Mouse (Mus musculus) brain, adult 2 months (tissue): ENCODE results near the gene Reck.

Source experiments
- DNase-seq: peaks from one replicate; pipeline ENCODE4 v3.0.0; 2011; ENCODE audit warnings: low read depth, low spot score

Reck gene

GRCm38 (mm10) chr4:43903690-43904089 lies 28.4 kb downstream of the Reck start:
- DNase-seq, result no peak

- peak; percentile 72 for DNase-seq
Measured at GRCm38 (mm10) chr4:43906443-43906842, 31.1 kb downstream of the Reck start.

GRCm38 (mm10) chr4:43918221-43918620 lies 42.9 kb downstream of the Reck start:
- no peak for DNase-seq

- no peak for DNase-seq
Measured at GRCm38 (mm10) chr4:43920602-43921001, 45.3 kb downstream of the Reck start.

DNA sequence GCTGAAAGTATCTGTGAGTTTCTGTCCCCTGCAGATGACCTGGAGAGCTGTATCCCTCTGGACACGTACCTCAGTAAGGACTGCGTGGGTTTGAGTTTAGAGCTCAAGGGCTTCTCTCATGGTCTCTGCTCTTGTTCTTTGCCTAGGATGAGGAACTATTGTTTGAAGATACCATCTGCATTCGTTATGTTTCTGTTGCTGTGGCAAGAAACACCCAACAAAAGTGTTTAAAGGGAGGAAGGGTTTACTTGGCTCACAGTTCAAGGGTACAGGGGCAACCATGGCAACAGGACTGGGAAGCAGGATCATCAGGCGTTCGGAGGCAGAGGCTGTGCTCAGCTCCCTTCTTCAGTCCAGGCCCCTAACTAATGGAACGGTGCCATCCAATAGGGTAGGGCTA lies 49.8 kb downstream of the Reck start:
- DNase-seq, result no peak

GRCm38 (mm10) chr4:43925779-43926178 lies 50.4 kb downstream of the Reck start:
- DNase-seq, result peak; percentile 84

DNA sequence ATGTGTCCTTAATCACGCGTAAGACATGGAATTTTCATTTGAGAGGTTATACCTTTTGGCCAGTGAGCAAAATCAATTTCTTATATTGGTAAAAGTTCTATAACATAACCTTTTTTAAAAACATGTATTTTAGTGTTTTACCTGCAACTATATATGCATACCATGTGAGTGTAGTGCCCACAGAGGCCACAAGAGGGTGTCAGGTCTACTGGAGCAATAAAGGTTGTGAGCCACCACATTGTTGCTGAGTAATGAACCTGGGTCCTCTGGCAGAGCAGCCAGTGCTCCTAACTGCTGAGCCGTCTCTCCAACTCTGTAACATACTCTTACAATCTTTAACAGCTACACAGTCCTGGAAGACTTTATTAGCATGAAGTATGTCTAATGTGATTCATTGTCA lies 52.5 kb downstream of the Reck start:
- DNase-seq, result no peak

GRCm38 (mm10) chr4:43931877-43932276 lies 56.5 kb downstream of the Reck start:
- DNase-seq, result no peak

DNA sequence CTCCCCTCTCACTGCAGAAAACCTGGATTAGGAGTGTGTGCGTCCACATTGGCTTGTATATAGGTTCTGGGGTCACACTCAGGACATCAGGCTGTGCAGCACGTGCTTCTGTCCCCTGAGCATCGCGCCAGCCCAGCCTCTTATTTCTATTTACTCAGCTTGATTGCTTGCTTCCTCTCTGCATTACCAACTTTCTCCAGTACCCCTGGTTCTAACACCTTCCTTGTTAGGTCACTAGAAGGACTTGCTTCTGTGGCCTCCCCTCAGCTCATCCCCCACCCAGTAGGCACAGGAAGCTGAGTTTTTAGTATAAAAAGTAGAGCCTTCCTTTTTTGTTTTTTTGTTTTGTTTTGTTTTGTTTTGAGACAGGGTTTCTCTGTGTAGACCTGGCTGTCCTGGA lies 60.9 kb downstream of the Reck start:
- no peak for DNase-seq

GRCm38 (mm10) chr4:43936749-43937674 lies 61.7 kb downstream of the Reck start:
- no peak for DNase-seq

DNA sequence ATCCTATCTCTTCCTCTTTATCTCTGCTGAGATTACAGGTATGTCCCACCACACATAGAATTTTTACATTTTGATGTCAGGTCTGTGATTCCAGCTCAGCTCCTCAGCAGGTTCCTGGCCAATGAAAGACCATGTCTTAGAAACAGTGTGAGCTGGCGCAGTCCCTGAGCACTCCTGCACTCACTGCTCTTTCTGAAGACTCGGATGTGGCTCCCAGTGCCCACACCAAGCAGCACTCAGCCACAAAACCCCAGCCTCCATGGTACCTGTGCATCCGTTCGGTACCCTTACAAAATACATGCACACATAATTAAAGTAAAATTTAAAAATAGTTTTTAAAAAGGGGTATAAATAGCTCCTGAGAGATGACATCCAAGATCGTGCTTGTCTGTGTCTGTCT lies 66.0 kb downstream of the Reck start:
- no peak for DNase-seq

DNA sequence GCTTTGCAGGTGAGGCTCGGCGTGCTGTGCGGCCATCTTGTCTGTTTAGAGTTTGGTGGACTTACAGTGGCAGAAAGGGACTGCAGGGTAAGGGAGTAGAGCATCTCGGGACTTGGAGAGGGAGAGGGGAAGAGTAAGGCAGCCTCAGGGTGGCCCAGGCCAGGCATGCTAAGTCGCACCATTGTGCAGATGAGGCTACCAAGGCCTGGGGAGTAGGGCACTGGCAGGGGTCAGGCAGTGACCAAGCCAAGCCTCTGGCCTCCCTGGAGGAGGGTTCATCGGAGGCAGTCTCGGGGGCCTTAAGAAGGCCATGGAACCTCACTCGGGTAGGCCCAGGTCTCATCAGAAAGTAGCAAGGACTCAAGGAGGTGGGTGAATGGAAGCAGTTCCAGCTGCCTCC lies 67.1 kb downstream of the Reck start:
- DNase-seq, result no peak

DNA sequence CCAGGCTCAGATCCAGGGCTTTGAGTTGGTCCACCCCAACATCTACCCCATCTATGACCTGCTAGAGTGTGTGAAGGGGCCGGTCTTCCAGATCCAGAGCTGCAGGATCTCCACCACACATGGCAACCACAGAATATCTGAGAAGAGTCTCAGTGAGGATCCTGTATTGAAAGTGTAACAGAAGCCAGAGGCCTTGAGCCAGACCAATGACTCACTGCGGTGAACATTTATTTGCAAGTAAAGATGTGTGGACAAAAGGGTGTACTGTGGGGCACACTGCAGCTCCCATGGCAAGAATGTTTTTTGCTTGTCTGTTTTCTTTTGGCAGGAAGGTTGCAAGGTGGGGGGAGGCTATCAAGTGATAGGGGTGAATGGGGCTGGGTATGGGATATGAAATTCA lies 72.2 kb downstream of the Reck start:
- no peak for DNase-seq

GRCm38 (mm10) chr4:43957292-43957845 lies 82.0 kb downstream of the Reck start, which contains the start of gene Glipr2:
TSS of gene Glipr2 (plus strand) at chr4:43957401.
- peak; percentile 64 for DNase-seq

DNA sequence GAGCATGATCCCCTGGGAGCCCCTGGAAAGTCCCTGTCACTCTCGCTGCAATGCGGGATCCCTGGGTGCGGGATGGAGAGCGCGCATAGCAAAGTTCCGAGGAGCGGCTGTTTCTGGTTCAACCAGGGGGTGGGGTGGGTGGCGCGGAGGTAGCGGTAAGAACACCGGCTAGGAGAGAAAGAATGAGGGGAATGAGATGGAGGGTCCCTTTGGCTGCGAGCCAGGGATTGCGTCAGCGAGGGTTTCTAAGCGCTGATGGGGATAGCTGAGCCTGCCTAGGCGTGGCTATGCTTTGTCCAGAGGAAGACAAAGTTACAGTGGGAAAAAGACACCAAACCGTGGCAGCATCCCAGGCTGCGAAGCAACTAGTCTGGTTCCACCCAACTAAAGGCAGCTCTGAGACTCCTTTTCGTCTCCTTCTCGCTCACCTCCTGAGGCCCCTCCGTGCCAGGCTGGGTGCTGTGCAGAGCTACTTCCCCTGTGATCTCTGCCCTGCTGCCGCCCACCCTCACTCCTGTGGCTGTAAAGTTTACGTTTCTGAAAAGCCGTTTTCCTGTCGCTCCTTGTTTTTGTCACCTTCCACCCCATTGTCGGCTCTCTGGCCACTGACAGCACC lies 82.6 kb downstream of the Reck start:
- DNase-seq, result no peak

DNA sequence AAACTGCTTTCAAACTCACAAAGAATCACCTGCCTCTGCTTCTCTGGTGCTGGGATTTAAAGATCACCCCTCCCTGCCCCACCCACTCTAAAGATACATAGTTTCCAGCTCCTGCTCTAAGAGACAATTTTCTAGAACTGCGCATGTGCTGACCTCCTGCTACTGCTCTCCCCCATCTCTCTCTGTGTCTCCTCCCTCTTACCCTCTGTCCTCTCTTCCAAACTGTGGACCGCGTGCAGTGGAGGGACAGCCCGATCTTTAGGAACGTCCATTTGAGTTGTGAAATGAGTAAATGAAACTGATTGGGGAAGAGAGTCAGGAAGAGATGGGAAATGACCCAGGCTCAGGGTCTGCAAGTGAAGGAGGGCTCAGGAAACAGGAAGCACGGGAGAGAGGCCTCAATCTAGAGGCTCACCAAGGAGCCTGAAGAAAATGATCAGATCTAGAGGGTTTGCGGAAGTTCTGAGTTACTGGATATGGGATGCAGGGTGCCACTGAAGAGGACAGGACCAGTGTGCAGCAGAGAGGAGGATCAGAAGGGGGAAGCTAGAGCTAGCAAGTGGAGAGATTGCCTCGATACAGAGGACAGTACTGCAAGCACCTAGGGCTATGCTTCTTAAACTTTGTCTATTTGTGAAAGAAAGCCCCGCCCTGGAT lies 84.3 kb downstream of the Reck start:
- no peak for DNase-seq

DNA sequence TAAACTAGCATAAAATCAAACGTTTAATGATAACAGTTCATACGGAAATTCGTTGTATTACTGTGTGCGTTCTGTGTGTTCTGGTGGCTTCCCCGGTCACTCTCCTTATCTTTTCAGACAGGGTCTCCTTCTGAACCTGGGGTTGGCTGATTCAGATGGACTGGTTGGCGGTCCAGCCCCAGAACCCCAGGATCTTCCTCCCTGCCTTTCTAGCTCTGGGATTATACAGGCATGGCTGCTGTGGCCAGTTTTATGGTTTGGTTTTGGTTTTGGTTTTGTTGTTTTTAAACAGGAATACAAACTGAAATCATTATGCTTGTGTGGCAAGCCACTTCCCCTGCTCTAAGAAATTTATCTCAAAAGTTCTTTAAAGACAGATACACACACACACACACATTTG lies 84.9 kb downstream of the Reck start:
- no peak for DNase-seq

GRCm38 (mm10) chr4:43964326-43964833 lies 89.0 kb downstream of the Reck start:
- no peak for DNase-seq

DNA sequence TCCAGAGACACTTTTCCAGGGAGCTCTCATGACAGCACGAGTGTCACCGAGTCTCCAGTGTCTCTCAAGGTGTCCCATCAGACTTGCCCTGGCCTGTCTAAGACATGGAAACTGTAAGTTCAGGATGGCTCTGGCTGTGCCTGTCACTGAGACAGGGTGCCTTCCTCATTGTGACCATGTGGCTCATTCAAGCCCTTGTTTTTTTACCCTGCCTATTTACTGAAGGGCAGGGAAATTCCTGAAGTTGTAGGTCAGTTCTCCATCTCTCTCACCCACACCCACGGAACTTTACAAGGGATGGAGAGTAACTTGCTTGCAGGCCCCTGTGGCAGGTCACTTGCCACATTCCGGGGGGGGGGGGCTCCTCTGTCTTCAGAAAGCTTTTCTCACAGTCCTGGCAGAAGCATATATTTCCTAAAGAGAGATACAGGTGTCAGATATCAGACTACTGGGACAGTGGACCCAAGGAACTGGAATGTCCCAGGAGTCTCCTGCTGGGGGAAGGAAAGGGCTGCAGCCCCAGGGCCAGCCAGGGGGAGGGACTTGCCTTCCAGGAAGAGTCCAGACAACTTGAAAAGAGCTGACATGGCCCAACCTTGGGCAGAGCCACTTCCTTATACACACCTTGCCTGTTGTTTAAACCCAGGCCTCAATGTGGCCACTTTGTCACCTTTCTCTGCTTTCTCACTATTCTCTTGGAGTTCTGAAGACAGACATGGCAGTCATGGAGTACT lies 89.8 kb downstream of the Reck start:
- no peak for DNase-seq

DNA sequence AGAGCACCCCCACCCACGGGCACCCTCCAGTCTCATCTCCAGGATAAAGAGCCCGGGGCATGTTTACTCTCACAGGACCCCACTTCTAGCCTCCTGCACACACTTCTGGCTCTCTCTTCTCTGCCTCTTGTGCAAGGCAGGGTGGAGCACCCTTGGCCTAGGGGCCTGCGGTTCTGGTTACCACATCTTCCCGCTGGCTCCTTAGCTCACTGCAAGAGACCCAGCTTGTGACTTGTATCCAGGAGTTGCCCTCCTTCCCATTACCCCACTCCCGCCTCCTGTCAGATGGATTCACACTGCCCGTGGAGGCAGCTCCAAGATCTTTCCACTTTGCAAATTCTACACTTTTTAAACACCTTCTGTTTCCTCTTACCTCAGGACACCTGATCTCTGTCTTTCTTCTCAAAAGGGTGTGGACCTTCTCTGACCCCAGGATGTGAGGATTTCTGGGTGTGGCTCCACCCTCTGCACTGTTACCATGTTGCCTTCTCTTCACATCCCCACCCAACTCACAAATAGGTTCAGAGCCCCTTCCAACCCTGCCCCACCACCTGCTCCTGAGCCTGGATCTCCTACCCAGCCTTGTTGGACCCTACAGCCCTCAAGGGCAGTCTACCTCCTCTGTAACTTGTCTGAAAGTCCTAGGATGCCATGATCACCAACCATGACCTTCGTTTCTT lies 90.7 kb downstream of the Reck start:
- no peak for DNase-seq

- peak; percentile 27 for DNase-seq
Measured at GRCm38 (mm10) chr4:43968650-43969049, 93.3 kb downstream of the Reck start.
